14 mouse cellular contexts compared by ENCODE assay signal in the genomic region with DNA sequence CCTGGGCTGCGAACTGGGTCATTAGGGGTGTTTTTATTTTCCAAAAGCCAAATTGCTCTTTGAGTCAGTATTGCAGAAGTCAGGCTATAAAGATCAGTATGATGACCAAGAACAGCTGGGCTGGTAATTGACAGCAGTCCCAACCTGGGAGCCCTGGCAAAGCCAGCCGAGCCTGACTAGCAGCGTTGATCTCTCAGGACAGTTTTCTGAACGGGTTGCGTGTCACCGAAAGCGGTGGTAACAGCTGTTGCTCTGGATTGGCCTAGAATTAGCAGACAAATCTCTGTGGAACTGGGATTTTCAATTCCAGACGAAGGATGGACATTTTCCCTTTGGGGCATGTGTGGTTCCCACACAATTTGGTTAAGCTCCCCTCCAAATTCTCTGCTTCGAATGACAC.
A peak's percentile ranks its signal among the peaks of the same experiment; 100 is the strongest.
DNase-seq lines count a peak whose midpoint lies in the region; ATAC-seq lines count a peak whose summit lies in the region.
"Had no signal": no experiment of that assay in that cellular context is flagged by ENCODE, and none has a peak within 500 bp of the region (broad histone marks: within the 10 kb centered on the region; RNA-seq: fewer than 3 reads in every experiment).

No protein-coding gene starts in this region.

- 0 out of 2 replicates have a peak overlapping the region, but pooled peaks have one; percentile 8 for H3K27ac ChIP-seq in midbrain, embryonic 14.5 days (replicated peaks; ENCODE audit: low read depth, low read length)
- H3K27ac ChIP-seq in midbrain, embryonic 10.5 days (replicated peaks): no peak overlapping the region
- no peak overlapping the region for H3K27ac ChIP-seq in limb, embryonic 13.5 days
- H3K27ac ChIP-seq: left cerebral cortex, adult 2 months; liver, embryonic 14.5 days had no signal

- no peak overlapping the region for H3K4me3 ChIP-seq in midbrain, embryonic 14.5 days (replicated peaks; ENCODE audit: low read depth, low read length)
- H3K4me3 ChIP-seq in midbrain, embryonic 10.5 days: no peak overlapping the region
- H3K4me3 ChIP-seq in limb, embryonic 13.5 days: no peak overlapping the region
- H3K4me3 ChIP-seq: left cerebral cortex, adult 2 months had no signal

- intact Hi-C loops in left cerebral cortex, postnatal 10 days (cut with DNase I): no loop called here

- H3K4me1 ChIP-seq in midbrain, embryonic 14.5 days (ENCODE audit: control insufficient read depth, insufficient read depth, low read length): peaks cover 33% of the 10 kb centered on the region
- peaks cover 54% of the 10 kb centered on the region for H3K4me1 ChIP-seq in midbrain, embryonic 10.5 days
- peaks cover 45% of the 10 kb centered on the region for H3K4me1 ChIP-seq in limb, embryonic 13.5 days

- WGBS in midbrain, embryonic 14.5 days: 10% methylated on average over 9 of the region's 9 CpGs
- 16% methylated on average over 9 of the region's 9 CpGs for WGBS in midbrain, embryonic 10.5 days
- 13% methylated on average over 9 of the region's 9 CpGs for WGBS in limb, embryonic 13.5 days

- H3K4me2 ChIP-seq in midbrain, embryonic 14.5 days (ENCODE audit: low read length): peak overlapping the region; percentile 6
- H3K4me2 ChIP-seq in limb, embryonic 13.5 days (replicated peaks): 0 out of 2 replicates have a peak overlapping the region, but pooled peaks have one; percentile 7

- ATAC-seq in midbrain, embryonic 14.5 days (ENCODE audit: low FRiP score, low TSS enrichment): no peak
- peak; percentile 33; the same call in 1 of the 2 replicates for ATAC-seq in limb, embryonic 13.5 days (ENCODE audit: low FRiP score, low read depth)
- ATAC-seq: forebrain, embryonic 14.5 days had no signal

- H3K9ac ChIP-seq in midbrain, embryonic 14.5 days (replicated peaks; ENCODE audit: low read length): no peak overlapping the region; the same call in 1 of the 2 replicates
- H3K9ac ChIP-seq in limb, embryonic 13.5 days: no peak overlapping the region
- H3K9ac ChIP-seq: liver, embryonic 14.5 days had no signal

- no peaks in the 10 kb centered on the region for H3K27me3 ChIP-seq in midbrain, embryonic 14.5 days (ENCODE audit: control insufficient read depth, insufficient read depth, low read length)
- H3K27me3 ChIP-seq in midbrain, embryonic 10.5 days (ENCODE audit: low read depth, poor library complexity, severe bottlenecking): peaks cover 63% of the 10 kb centered on the region
- H3K27me3 ChIP-seq in limb, embryonic 13.5 days: no peaks in the 10 kb centered on the region

- H3K9me3 ChIP-seq in midbrain, embryonic 14.5 days (ENCODE audit: control insufficient read depth, low read length): no peaks in the 10 kb centered on the region
- no peaks in the 10 kb centered on the region for H3K9me3 ChIP-seq in midbrain, embryonic 10.5 days (replicated peaks)
- no peaks in the 10 kb centered on the region for H3K9me3 ChIP-seq in limb, embryonic 13.5 days

- no peaks in the 10 kb centered on the region for H3K36me3 ChIP-seq in midbrain, embryonic 14.5 days (ENCODE audit: control insufficient read depth, insufficient read depth, low read length)
- no peaks in the 10 kb centered on the region for H3K36me3 ChIP-seq in midbrain, embryonic 10.5 days
- no peaks in the 10 kb centered on the region for H3K36me3 ChIP-seq in limb, embryonic 13.5 days

- DNase-seq in embryo, embryonic 10 days (ENCODE audit: low spot score): peak; percentile 38
- DNase-seq in embryo, embryonic 9.5 days (ENCODE audit: extremely low spot score): no peak
- peak; percentile 58 for DNase-seq in midbrain, embryonic 14.5 days
- DNase-seq in midbrain, embryonic 10.5 days (ENCODE audit: low spot score): no peak
- DNase-seq in skeletal muscle tissue, adult 2 months (ENCODE audit: low read depth, low spot score): peak; percentile 49
- no peak for DNase-seq in spleen, postnatal 4 days (ENCODE audit: low spot score in 2 of 2)
- DNase-seq in left cerebral cortex, postnatal 10 days (ENCODE audit: extremely low spot score in 1 of 2, low spot score in 2 of 2): no peak
- DNase-seq: adrenal gland, postnatal 14 days; heart, postnatal 36 days; kidney, adult 11 months had no signal

Comparison
In these comparisons a context has a peak if more than half of its experiments do, and no peak if none do; other contexts are left out.
1. DNase-seq: peak in embryo, embryonic 10 days (single experiment), midbrain, embryonic 14.5 days (single experiment) and skeletal muscle tissue, adult 2 months (single experiment); none in embryo, embryonic 9.5 days (single experiment), midbrain, embryonic 10.5 days (single experiment), spleen, postnatal 4 days (0 of 2) and left cerebral cortex, postnatal 10 days (0 of 2).